In the genomic region with DNA sequence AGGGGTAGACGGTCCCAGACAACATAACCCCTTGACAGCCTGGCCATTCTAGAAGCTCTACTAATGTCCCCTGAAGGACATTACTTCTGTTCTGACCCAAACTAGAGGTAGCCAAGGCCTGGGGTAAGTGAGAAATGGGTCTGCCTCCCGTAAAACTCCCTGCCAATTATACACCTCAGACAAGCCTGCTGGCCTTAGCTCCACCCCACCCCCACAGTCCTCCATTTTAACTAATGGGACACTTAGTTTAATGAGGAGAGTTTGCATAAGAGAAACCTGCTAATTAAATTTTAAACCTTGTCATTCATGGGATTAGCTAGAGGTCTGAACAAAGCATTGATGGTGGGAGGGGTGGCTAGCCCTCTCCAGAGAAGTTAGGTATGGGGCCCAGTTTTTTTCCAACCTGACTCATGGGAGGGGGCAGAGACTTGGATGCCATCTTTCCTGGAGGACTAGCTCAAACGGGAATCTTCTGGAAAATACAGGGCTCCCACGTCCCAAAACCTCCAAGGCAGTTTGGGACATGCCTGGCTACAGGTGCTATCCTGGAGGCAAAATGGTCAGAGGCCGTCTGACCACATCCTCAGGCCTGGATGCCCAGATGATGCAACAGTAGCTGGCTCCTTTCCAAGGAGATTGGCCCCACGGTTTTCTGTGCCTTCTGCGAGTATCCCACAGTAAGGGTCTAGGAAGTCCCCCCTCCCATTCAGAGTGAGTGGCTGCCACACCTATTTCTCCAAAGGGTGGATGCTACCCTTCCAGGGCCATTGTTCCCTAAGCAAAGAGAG, we compare ENCODE assay signal across 21 mouse cellular contexts. TPM values are rescaled to one million over a fixed set of nuclear protein-coding genes. Genes with fewer than 3 reads are reported as not detected.
DNase-seq lines count a peak whose midpoint lies in the region; ATAC-seq and TF ChIP-seq lines count a peak whose summit lies in the region.
"Had no signal": no experiment of that assay in that cellular context is flagged by ENCODE, and none has a peak within 500 bp of the region (broad histone marks: within the 10 kb centered on the region; RNA-seq: fewer than 3 reads in every experiment).

No protein-coding gene starts in this region.

- H3K27ac ChIP-seq in forebrain, embryonic 11.5 days (ENCODE audit: low read depth, low read length) = peak overlapping the region; percentile 31; the same call in 1 of the 2 replicates
- H3K27ac ChIP-seq in forebrain, embryonic 15.5 days (replicated peaks) = no peak overlapping the region
- H3K27ac ChIP-seq: embryonic facial prominence, embryonic 10.5 days; gastrocnemius, adult 2 months; hindbrain, embryonic 10.5 days; hindbrain, embryonic 15.5 days had no signal

- no peak overlapping the region for H3K4me3 ChIP-seq in forebrain, embryonic 11.5 days (ENCODE audit: low read depth, low read length)
- no peak overlapping the region for H3K4me3 ChIP-seq in forebrain, embryonic 15.5 days
- H3K4me3 ChIP-seq: embryonic facial prominence, embryonic 10.5 days; erythroblast, embryonic 14.5 days; gastrocnemius, adult 2 months; heart, embryonic 12.5 days; hindbrain, embryonic 10.5 days; hindbrain, embryonic 15.5 days had no signal

- no peak for TF ChIP-seq POLR2A in brain, embryonic 14.5 days (IDR thresholded peaks at IDR 0.05; ENCODE audit: borderline replicate concordance, extremely low read depth, insufficient read depth, insufficient read length, poor library complexity, severe bottlenecking)

- ATAC-seq in forebrain, embryonic 11.5 days (replicated peaks; ENCODE audit: low FRiP score) = peak; percentile 67
- ATAC-seq in forebrain, embryonic 15.5 days (replicated peaks) = no peak
- ATAC-seq: intestine, embryonic 16.5 days had no signal

- peaks cover 14% of the 10 kb centered on the region for H3K4me1 ChIP-seq in forebrain, embryonic 11.5 days (replicated peaks; ENCODE audit: control insufficient read depth, insufficient read depth, low read length)
- H3K4me1 ChIP-seq in forebrain, embryonic 15.5 days = no peaks in the 10 kb centered on the region

- WGBS in forebrain, embryonic 11.5 days = 19% methylated on average over 7 of the region's 7 CpGs
- WGBS in forebrain, embryonic 15.5 days = 12% methylated on average over 7 of the region's 7 CpGs

- TF ChIP-seq CTCF in brain, embryonic 14.5 days (IDR thresholded peaks at IDR 0.05; ENCODE audit: borderline replicate concordance, extremely low read depth, insufficient read depth, insufficient read length) = no peak

- H3K27me3 ChIP-seq in forebrain, embryonic 11.5 days (ENCODE audit: control insufficient read depth, insufficient read depth, low read length) = peaks cover 45% of the 10 kb centered on the region
- H3K27me3 ChIP-seq in forebrain, embryonic 15.5 days = peaks cover 45% of the 10 kb centered on the region

- no peak overlapping the region for H3K9ac ChIP-seq in forebrain, embryonic 11.5 days (ENCODE audit: low read length)
- H3K9ac ChIP-seq in forebrain, embryonic 15.5 days (replicated peaks) = no peak overlapping the region
- H3K9ac ChIP-seq: heart, embryonic 12.5 days; hindbrain, embryonic 15.5 days had no signal

- H3K9me3 ChIP-seq in forebrain, embryonic 11.5 days (ENCODE audit: control insufficient read depth, low read length) = no peaks in the 10 kb centered on the region
- H3K9me3 ChIP-seq in forebrain, embryonic 15.5 days = no peaks in the 10 kb centered on the region
- H3K9me3 ChIP-seq: embryonic facial prominence, embryonic 10.5 days; G1E; heart, embryonic 12.5 days; hindbrain, embryonic 10.5 days; hindbrain, embryonic 15.5 days had no signal

- H3K36me3 ChIP-seq in forebrain, embryonic 11.5 days (ENCODE audit: control insufficient read depth, insufficient read depth, low read length) = no peaks in the 10 kb centered on the region
- no peaks in the 10 kb centered on the region for H3K36me3 ChIP-seq in forebrain, embryonic 15.5 days
- H3K36me3 ChIP-seq: embryonic facial prominence, embryonic 10.5 days; G1E; heart, embryonic 12.5 days; hindbrain, embryonic 10.5 days; hindbrain, embryonic 15.5 days had no signal

- 0 out of 2 replicates have a peak overlapping the region, but pooled peaks have one; percentile 18 for H3K4me2 ChIP-seq in forebrain, embryonic 11.5 days (ENCODE audit: low read depth, low read length, severe bottlenecking)
- no peak overlapping the region for H3K4me2 ChIP-seq in forebrain, embryonic 15.5 days (replicated peaks)
- H3K4me2 ChIP-seq: heart, embryonic 12.5 days; hindbrain, embryonic 15.5 days had no signal

- DNase-seq in forebrain, embryonic 11.5 days (ENCODE audit: low spot score) = peak; percentile 71
- peak; percentile 49 for DNase-seq in retina, postnatal 1 day
- no peak for DNase-seq in retina, embryonic 14.5 days (ENCODE audit: low spot score)
- peak; percentile 82 for DNase-seq in brain, embryonic 14.5 days (ENCODE audit: low read depth)
- DNase-seq in heart, adult 11 months = no peak
- no peak for DNase-seq in cerebellum, adult 11-12 months
- DNase-seq: adrenal gland, postnatal 14 days; cerebellum, adult 2 months; cerebellum, postnatal 10 days; gastrocnemius, adult 2 months; gastrocnemius, postnatal 25 days; kidney, adult 2 months had no signal

RNA-seq across cellular contexts. Expression of gene Lhx3, which starts 13.3 kb away (rescaled TPM):
- polyA plus RNA-seq in forebrain, embryonic 11.5 days (2014; fragmentation: Nextera tagmentation; extraction: Ambion mirVana) = 0.16 TPM in 1 of 2 replicates, not detected in the other
- polyA plus RNA-seq in forebrain, embryonic 15.5 days (2015; fragmentation: Nextera tagmentation; extraction: Ambion mirVana) = 0.10 TPM in 1 of 2 replicates, not detected in the other
- polyA plus RNA-seq in brain, embryonic 14.5 days (2012; rRNA removed) = 1.6 and 3.3 TPM in 2 replicates
- polyA plus RNA-seq: erythroblast, embryonic 14.5 days; G1E; heart, embryonic 12.5 days; heart, embryonic 16.5 days; kidney, adult 2 months had no signal

RNA-seq across cellular contexts. Expression of gene Qsox2, which starts 42.6 kb away (rescaled TPM):
- 20.6 and 22.9 TPM in 2 replicates for polyA plus RNA-seq in forebrain, embryonic 11.5 days (2014; fragmentation: Nextera tagmentation; extraction: Ambion mirVana)
- polyA plus RNA-seq in forebrain, embryonic 15.5 days (2015; fragmentation: Nextera tagmentation; extraction: Ambion mirVana) = 15.6 and 15.7 TPM in 2 replicates
- polyA plus RNA-seq in brain, embryonic 14.5 days (2012; rRNA removed) = 19.1 and 20.1 TPM in 2 replicates

Comparison
In these comparisons a context has a peak if more than half of its experiments do, and no peak if none do; other contexts are left out.
1. DNase-seq: peak in forebrain, embryonic 11.5 days (single experiment), retina, postnatal 1 day (single experiment) and brain, embryonic 14.5 days (single experiment); none in retina, embryonic 14.5 days (single experiment), heart, adult 11 months (single experiment) and cerebellum, adult 11-12 months (single experiment).